Mouse (Mus musculus): ENCODE data around the gene St3gal2.
A peak's percentile ranks its signal among the peaks of the same experiment; 100 is the strongest.
"Not testable (repeated sequence)": the region's sequence is repeated elsewhere in the genome, so short reads cannot be mapped to it uniquely, and the experiment has no call there.

Gene St3gal2

GRCm38 (mm10) chr8:110911576-110912570 lies 7.8 kb upstream of the St3gal2 start:
- DNase-seq (ENCODE audit: low spot score in 2 of 2), result no peak

GRCm38 (mm10) chr8:110917415-110917814 lies 2.3 kb upstream of the St3gal2 start:
- DNase-seq (ENCODE audit: low spot score in 2 of 2), result no peak

- DNase-seq (ENCODE audit: low spot score in 2 of 2), result no peak
Measured at GRCm38 (mm10) chr8:110918027-110918426, 1.7 kb upstream of the St3gal2 start.

GRCm38 (mm10) chr8:110918460-110918859 lies 1.3 kb upstream of the St3gal2 start:
- DNase-seq (ENCODE audit: low spot score in 2 of 2), result no peak

GRCm38 (mm10) chr8:110920032-110920772 lies 480 bp downstream of the St3gal2 start:
- DNase-seq (ENCODE audit: low spot score in 2 of 2), result no peak

- DNase-seq (ENCODE audit: low spot score in 2 of 2), result no peak
Measured at GRCm38 (mm10) chr8:110920773-110921277, 1.1 kb downstream of the St3gal2 start.

GRCm38 (mm10) chr8:110921492-110922230 lies 1.9 kb downstream of the St3gal2 start:
- no peak for DNase-seq (ENCODE audit: low spot score in 2 of 2)

GRCm38 (mm10) chr8:110925691-110926140 lies 6.0 kb downstream of the St3gal2 start:
- DNase-seq (ENCODE audit: low spot score in 2 of 2), result no peak

GRCm38 (mm10) chr8:110926690-110927089 lies 7.0 kb downstream of the St3gal2 start:
- no peak for DNase-seq (ENCODE audit: low spot score in 2 of 2)

- DNase-seq (ENCODE audit: low spot score in 2 of 2), result no peak
Measured at GRCm38 (mm10) chr8:110928435-110928834, 8.7 kb downstream of the St3gal2 start.

GRCm38 (mm10) chr8:110929066-110929465 lies 9.3 kb downstream of the St3gal2 start:
- no peak for DNase-seq (ENCODE audit: low spot score in 2 of 2)

GRCm38 (mm10) chr8:110929672-110930071 lies 9.9 kb downstream of the St3gal2 start:
- DNase-seq (ENCODE audit: low spot score in 2 of 2), result not testable (repeated sequence)

GRCm38 (mm10) chr8:110931176-110931939 lies 11.6 kb downstream of the St3gal2 start:
- DNase-seq (ENCODE audit: low spot score in 2 of 2), result peak in 1 of 2 experiments; percentile 45

GRCm38 (mm10) chr8:110932444-110932843 lies 12.7 kb downstream of the St3gal2 start:
- DNase-seq (ENCODE audit: low spot score in 2 of 2), result no peak

GRCm38 (mm10) chr8:110933272-110933671 lies 13.6 kb downstream of the St3gal2 start:
- DNase-seq (ENCODE audit: low spot score in 2 of 2), result no peak

GRCm38 (mm10) chr8:110936217-110936616 lies 16.5 kb downstream of the St3gal2 start:
- DNase-seq (ENCODE audit: low spot score in 2 of 2), result peak in 1 of 2 experiments; percentile 30

GRCm38 (mm10) chr8:110938882-110939589 lies 19.3 kb downstream of the St3gal2 start:
- peak; percentile 70 to 84 for DNase-seq (ENCODE audit: low spot score in 2 of 2)

GRCm38 (mm10) chr8:110940682-110941452 lies 21.1 kb downstream of the St3gal2 start:
- no peak for DNase-seq (ENCODE audit: low spot score in 2 of 2)

GRCm38 (mm10) chr8:110941453-110941948 lies 21.8 kb downstream of the St3gal2 start:
- DNase-seq (ENCODE audit: low spot score in 2 of 2), result no peak

Data from frontal cortex, postnatal 36 days (tissue).